Mouse (Mus musculus) ES-E14 (cell line): ENCODE results near the gene Dnajc13.

Experiments
- CHD2 ChIP-seq: IDR thresholded peaks from 2 replicates; pipeline ENCODE4 v1.6.1; 2014; ENCODE audit warnings: mild to moderate bottlenecking, low read depth, low read length, inconsistent platforms
- ZNF384 ChIP-seq: IDR thresholded peaks from 2 replicates; pipeline ENCODE4 v1.6.1; 2012; ENCODE audit warnings: low read depth, low read length, inconsistent platforms

DNA sequence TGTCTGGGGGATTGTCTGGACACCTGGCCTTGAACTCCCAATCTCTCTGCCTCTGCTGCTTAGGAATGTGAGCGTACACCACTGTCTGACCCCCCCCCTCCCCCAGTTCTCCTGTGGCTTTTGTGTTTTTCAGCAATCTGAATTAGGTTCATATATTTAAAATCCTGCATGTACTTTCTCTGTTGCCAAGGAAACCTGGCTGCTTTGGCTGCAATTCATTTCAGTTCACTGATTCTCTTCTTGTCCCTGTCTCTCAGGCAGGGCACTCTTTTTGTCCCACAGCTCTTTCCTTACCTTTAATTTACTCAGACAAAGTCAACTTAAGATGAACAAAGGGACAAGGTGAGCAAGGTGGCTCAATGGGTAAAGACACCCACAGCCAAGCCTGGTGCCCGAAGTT lies 134.6 kb downstream of the Dnajc13 start:
- no peak for TF ChIP-seq CHD2
- no peak for TF ChIP-seq ZNF384
